Mouse (Mus musculus): ENCODE results near the gene 1700037H04Rik.

DNA sequence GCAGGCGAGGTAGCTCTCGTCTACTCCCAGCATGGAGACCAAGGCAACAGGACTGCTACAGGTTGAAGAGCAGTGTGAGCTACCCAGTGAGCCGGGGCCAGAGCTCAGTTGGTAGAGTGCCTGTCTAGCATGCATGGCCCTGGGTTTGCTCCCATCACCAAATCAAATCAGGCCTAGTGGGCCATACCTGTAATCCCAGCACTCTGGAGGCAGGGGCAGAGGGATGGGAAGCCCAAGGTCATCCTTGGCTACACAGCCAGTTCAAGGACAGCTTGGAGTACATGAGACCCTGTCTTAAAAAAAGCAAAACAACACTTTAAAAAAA, 10.7 kb downstream of the 1700037H04Rik start:
- TF ChIP-seq EP300 (IDR thresholded peaks at IDR 0.05; ENCODE audit: low read depth): no peak
- TF ChIP-seq CTCF (IDR thresholded peaks at IDR 0.05; ENCODE audit: low read depth): no peak

Data from heart, postnatal 0 days (tissue).